Mouse (Mus musculus) liver, embryonic 12.5 days (tissue): ENCODE data around the gene Igfbp2. TPM values are rescaled to one million over a fixed set of nuclear protein-coding genes. Genes with fewer than 3 reads are reported as not detected.

Source experiments
- ATAC-seq: fragments of 200-750 bp; cut with Nextera tagmentation; 2 replicates; pipeline ENCODE4 v1.8.0; 2017; ENCODE audit warnings: moderate number of reproducible peaks, mild to moderate bottlenecking, moderate library complexity
- H3K27ac ChIP-seq: fragments of 300-500 bp; sonication (generic); 2 replicates; pipeline ENCODE4 v1.5.1; 2016; ENCODE audit warnings: mild to moderate bottlenecking
- H3K27me3 ChIP-seq: fragments of 300-500 bp; sonication (generic); replicated peaks from 2 replicates; pipeline ENCODE4 v1.6.1; 2016; ENCODE audit warnings: mild to moderate bottlenecking, moderate library complexity
- H3K36me3 ChIP-seq: fragments of 300-500 bp; sonication (generic); 2 replicates; pipeline ENCODE4 v1.6.1; 2016; ENCODE audit warnings: mild to moderate bottlenecking, moderate library complexity
- H3K4me1 ChIP-seq: fragments of 300-500 bp; sonication (generic); 2 replicates; pipeline ENCODE4 v1.6.1; 2016
- H3K4me2 ChIP-seq: fragments of 300-500 bp; sonication (generic); 2 replicates; pipeline ENCODE4 v1.6.1; 2016; ENCODE audit warnings: mild to moderate bottlenecking, moderate library complexity
- H3K4me3 ChIP-seq: fragments of 300-500 bp; sonication (generic); 2 replicates; pipeline ENCODE4 v1.5.1; 2016; ENCODE audit warnings: mild to moderate bottlenecking, moderate library complexity
- H3K9ac ChIP-seq: fragments of 300-500 bp; sonication (generic); 2 replicates; pipeline ENCODE4 v1.6.1; 2016; ENCODE audit warnings: mild to moderate bottlenecking, moderate library complexity
- H3K9me3 ChIP-seq: fragments of 300-500 bp; sonication (generic); replicated peaks from 2 replicates; pipeline ENCODE4 v1.6.1; 2016; ENCODE audit warnings: mild to moderate bottlenecking, moderate library complexity
- WGBS: fragments of 180-500 bp; shearing (Covaris S2); methylation state at CpG from one replicate; pipeline ENCODE4 v1.1.7; 2016; ENCODE audit not compliant: insufficient replicate concordance; 5-methylcytosine and 5-hydroxymethylcytosine counted together
- polyA plus RNA-seq: library from polyadenylated mRNA; unstranded; fragments of >200 nt; fragmentation: Nextera tagmentation; extraction: Ambion mirVana; gene quantifications from 2 replicates; pipeline ENCODE4 v1.2.1, GENCODE M21; 2016

Gene Igfbp2
- polyA plus RNA-seq, 1 experiment from 2014 or later: 12.4 TPM

- no peak for ATAC-seq
- WGBS: 0% methylated on average over 3 of the region's 3 CpGs
These were observed 53.6 kb downstream of the Igfbp2 start for GRCm38 (mm10) chr1:72877892-72878291.

GRCm38 (mm10) chr1:72878473-72879318 lies 54.4 kb downstream of the Igfbp2 start:
- Histone ChIP-seq H3K9me3 (no peaks in the 10 kb centered on the region), H3K36me3 (no peaks in the 10 kb centered on the region), H3K9ac (no peak overlapping the region), H3K27ac (no peak overlapping the region), H3K27me3 (peaks cover 49% of the 10 kb centered on the region), H3K4me2 (no peak overlapping the region), H3K4me3 (no peak overlapping the region), H3K4me1 (peaks cover 12% of the 10 kb centered on the region; the same call in 1 of the 2 replicates)
- 58% methylated on average over 25 of the region's 25 CpGs for WGBS
- ATAC-seq: no peak

More at GRCm38 (mm10) chr1:72877892-72878291, 53.6 kb downstream of the Igfbp2 start:
- Histone ChIP-seq H3K9me3 (no peaks in the 10 kb centered on the region), H3K36me3 (no peaks in the 10 kb centered on the region), H3K4me3 (no peak overlapping the region), H3K27ac (no peak overlapping the region), H3K4me1 (peaks cover 19% of the 10 kb centered on the region; the same call in 1 of the 2 replicates), H3K4me2 (no peak overlapping the region), H3K9ac (no peak overlapping the region), H3K27me3 (peaks cover 57% of the 10 kb centered on the region)

- no peaks in the 10 kb centered on the region for H3K9me3 ChIP-seq
- H3K4me1 ChIP-seq: 0 out of 2 replicates have a peak, but pooled peaks cover 7% of the 10 kb centered on the region
- ATAC-seq: no peak
- no peak overlapping the region for H3K4me2 ChIP-seq
- 31% methylated on average over 4 of the region's 4 CpGs for WGBS
- peaks cover 43% of the 10 kb centered on the region for H3K27me3 ChIP-seq
- H3K36me3 ChIP-seq: no peaks in the 10 kb centered on the region
- no peak overlapping the region for H3K27ac ChIP-seq
- no peak overlapping the region for H3K4me3 ChIP-seq
- H3K9ac ChIP-seq: no peak overlapping the region
These were observed 55.0 kb downstream of the Igfbp2 start for GRCm38 (mm10) chr1:72879319-72879634.

GRCm38 (mm10) chr1:72885111-72885818 lies 61.0 kb downstream of the Igfbp2 start:
- Histone ChIP-seq H3K9ac (no peak overlapping the region), H3K27me3 (no peaks in the 10 kb centered on the region), H3K4me1 (no peaks in the 10 kb centered on the region), H3K9me3 (no peaks in the 10 kb centered on the region), H3K4me2 (no peak overlapping the region), H3K27ac (no peak overlapping the region), H3K4me3 (no peak overlapping the region), H3K36me3 (no peaks in the 10 kb centered on the region)
- 63% methylated on average over 11 of the region's 11 CpGs for WGBS
- no peak for ATAC-seq

GRCm38 (mm10) chr1:72885819-72886169 lies 61.5 kb downstream of the Igfbp2 start:
- H3K9ac ChIP-seq: no peak overlapping the region
- no peak overlapping the region for H3K4me2 ChIP-seq
- H3K27me3 ChIP-seq: no peaks in the 10 kb centered on the region
- no peak for ATAC-seq
- no peaks in the 10 kb centered on the region for H3K36me3 ChIP-seq
- 65% methylated on average over 7 of the region's 7 CpGs for WGBS
- no peaks in the 10 kb centered on the region for H3K9me3 ChIP-seq
- H3K27ac ChIP-seq: no peak overlapping the region
- H3K4me1 ChIP-seq: no peaks in the 10 kb centered on the region
- no peak overlapping the region for H3K4me3 ChIP-seq

- no peak overlapping the region for H3K4me2 ChIP-seq
- no peak overlapping the region for H3K4me3 ChIP-seq
- no peak overlapping the region for H3K9ac ChIP-seq
- H3K36me3 ChIP-seq: no peaks in the 10 kb centered on the region
- no peaks in the 10 kb centered on the region for H3K9me3 ChIP-seq
- H3K4me1 ChIP-seq: no peaks in the 10 kb centered on the region
- H3K27me3 ChIP-seq: no peaks in the 10 kb centered on the region
- 40% methylated on average over 1 of the region's 1 CpGs for WGBS
- no peak for ATAC-seq
- H3K27ac ChIP-seq: no peak overlapping the region
These were observed 63.6 kb downstream of the Igfbp2 start for GRCm38 (mm10) chr1:72887910-72888309.

GRCm38 (mm10) chr1:72895821-72896220 lies 71.5 kb downstream of the Igfbp2 start:
- no peak overlapping the region for H3K27ac ChIP-seq
- H3K4me2 ChIP-seq: no peak overlapping the region
- H3K9ac ChIP-seq: no peak overlapping the region
- WGBS: 57% methylated on average over 2 of the region's 2 CpGs
- H3K4me3 ChIP-seq: no peak overlapping the region
- no peak for ATAC-seq
- no peaks in the 10 kb centered on the region for H3K4me1 ChIP-seq
- no peaks in the 10 kb centered on the region for H3K9me3 ChIP-seq
- no peaks in the 10 kb centered on the region for H3K27me3 ChIP-seq
- no peaks in the 10 kb centered on the region for H3K36me3 ChIP-seq

Other genes with a start within 250 kb of the Igfbp2 start
- 12.0 and 13.9 TPM in 2 replicates for gene Smarcal1, start 241.3 kb upstream of the Igfbp2 start, polyA plus RNA-seq
- not detected in 2 replicates for gene Ankar, start 123.9 kb upstream of the Igfbp2 start, polyA plus RNA-seq
- 1,480 and 1,497 TPM in 2 replicates for gene Rpl37a, start 113.2 kb upstream of the Igfbp2 start, polyA plus RNA-seq
- 7.6 and 10.9 TPM in 2 replicates for gene Igfbp5, start 50.4 kb downstream of the Igfbp2 start, polyA plus RNA-seq
- gene Tnp1, start 191.4 kb downstream of the Igfbp2 start, polyA plus RNA-seq: not detected in 2 replicates